Mouse (Mus musculus): Measurements from ENCODE around the gene Gm28539. TPM values are rescaled to one million over a fixed set of nuclear protein-coding genes. Genes with fewer than 3 reads are reported as not detected.
A peak's percentile ranks its signal among the peaks of the same experiment; 100 is the strongest.
"Not testable (repeated sequence)": the region's sequence is repeated elsewhere in the genome, so short reads cannot be mapped to it uniquely, and the experiment has no call there.

Gene Gm28539
- polyA plus RNA-seq, 1 experiment from 2014 or later: 0.17 TPM

GRCm38 (mm10) chr16:18938321-18939082 lies 102.1 kb downstream of the Gm28539 start:
- Histone ChIP-seq H3K4me3 (no peak overlapping the region), H3K4me2 (no peak overlapping the region), H3K4me1 (no peaks in the 10 kb centered on the region), H3K9me3 (no peaks in the 10 kb centered on the region), H3K27ac (no peak overlapping the region), H3K36me3 (replicated peaks) (peaks cover 32% of the 10 kb centered on the region), H3K9ac (no peak overlapping the region), H3K27me3 (replicated peaks) (no peaks in the 10 kb centered on the region)
- 82% methylated on average over 5 of the region's 5 CpGs for WGBS
- ATAC-seq (replicated peaks): no peak

GRCm38 (mm10) chr16:18943906-18944305 lies 107.5 kb downstream of the Gm28539 start:
- no peaks in the 10 kb centered on the region for H3K9me3 ChIP-seq
- no peak for ATAC-seq (replicated peaks)
- peaks cover 38% of the 10 kb centered on the region for H3K36me3 ChIP-seq (replicated peaks)
- H3K4me1 ChIP-seq: no peaks in the 10 kb centered on the region
- H3K4me2 ChIP-seq: no peak overlapping the region
- 95% methylated on average over 6 of the region's 6 CpGs for WGBS
- no peak overlapping the region for H3K9ac ChIP-seq
- H3K27me3 ChIP-seq (replicated peaks): no peaks in the 10 kb centered on the region
- H3K27ac ChIP-seq: no peak overlapping the region
- no peak overlapping the region for H3K4me3 ChIP-seq

GRCm38 (mm10) chr16:18948941-18949340 lies 112.6 kb downstream of the Gm28539 start:
- Histone ChIP-seq H3K4me3 (no peak overlapping the region), H3K27me3 (replicated peaks) (no peaks in the 10 kb centered on the region), H3K36me3 (replicated peaks) (peaks cover 67% of the 10 kb centered on the region), H3K9ac (no peak overlapping the region), H3K4me1 (no peaks in the 10 kb centered on the region), H3K4me2 (no peak overlapping the region), H3K9me3 (no peaks in the 10 kb centered on the region), H3K27ac (no peak overlapping the region)
- no peak for ATAC-seq (replicated peaks)
- 97% methylated on average over 9 of the region's 9 CpGs for WGBS

GRCm38 (mm10) chr16:18950351-18950750 lies 114.0 kb downstream of the Gm28539 start:
- H3K9ac ChIP-seq: no peak overlapping the region
- no peak overlapping the region for H3K4me3 ChIP-seq
- H3K36me3 ChIP-seq (replicated peaks): peaks cover 75% of the 10 kb centered on the region
- H3K27me3 ChIP-seq (replicated peaks): no peaks in the 10 kb centered on the region
- no peaks in the 10 kb centered on the region for H3K4me1 ChIP-seq
- no peaks in the 10 kb centered on the region for H3K9me3 ChIP-seq
- ATAC-seq (replicated peaks): no peak
- 98% methylated on average over 2 of the region's 2 CpGs for WGBS
- H3K27ac ChIP-seq: no peak overlapping the region
- H3K4me2 ChIP-seq: no peak overlapping the region

- Histone ChIP-seq H3K27me3 (replicated peaks) (no peaks in the 10 kb centered on the region), H3K9me3 (no peaks in the 10 kb centered on the region)
These were observed 116.4 kb downstream of the Gm28539 start for GRCm38 (mm10) chr16:18952813-18953212.

GRCm38 (mm10) chr16:18955070-18955469 lies 118.7 kb downstream of the Gm28539 start:
- 88% methylated on average over 3 of the region's 3 CpGs for WGBS
- no peak for ATAC-seq (replicated peaks)
- H3K27me3 ChIP-seq (replicated peaks): no peaks in the 10 kb centered on the region
- peaks cover 3% of the 10 kb centered on the region for H3K9me3 ChIP-seq
- H3K36me3 ChIP-seq (replicated peaks): peaks cover 62% of the 10 kb centered on the region
- H3K4me2 ChIP-seq: no peak overlapping the region
- H3K9ac ChIP-seq: no peak overlapping the region
- no peaks in the 10 kb centered on the region for H3K4me1 ChIP-seq
- H3K27ac ChIP-seq: no peak overlapping the region
- H3K4me3 ChIP-seq: no peak overlapping the region

More at GRCm38 (mm10) chr16:18952813-18953212, 116.4 kb downstream of the Gm28539 start:
- ATAC-seq (replicated peaks): no peak
- no peak overlapping the region for H3K9ac ChIP-seq
- peaks cover 78% of the 10 kb centered on the region for H3K36me3 ChIP-seq (replicated peaks)
- H3K4me1 ChIP-seq: no peaks in the 10 kb centered on the region
- H3K27ac ChIP-seq: no peak overlapping the region
- no peak overlapping the region for H3K4me3 ChIP-seq
- H3K4me2 ChIP-seq: no peak overlapping the region

- Histone ChIP-seq H3K36me3 (replicated peaks) (peaks cover 63% of the 10 kb centered on the region), H3K9ac (no peak overlapping the region), H3K9me3 (peaks cover 12% of the 10 kb centered on the region), H3K4me1 (no peaks in the 10 kb centered on the region), H3K4me3 (no peak overlapping the region), H3K4me2 (no peak overlapping the region), H3K27me3 (replicated peaks) (no peaks in the 10 kb centered on the region), H3K27ac (no peak overlapping the region)
- no peak for ATAC-seq (replicated peaks)
These were observed 127.1 kb downstream of the Gm28539 start for GRCm38 (mm10) chr16:18963486-18963885.

- Histone ChIP-seq H3K4me1 (no peaks in the 10 kb centered on the region), H3K36me3 (replicated peaks) (peaks cover 39% of the 10 kb centered on the region), H3K9me3 (0 out of 2 replicates have a peak, but pooled peaks cover 8% of the 10 kb centered on the region), H3K27me3 (replicated peaks) (no peaks in the 10 kb centered on the region), H3K4me2 (no peak overlapping the region), H3K27ac (no peak overlapping the region), H3K4me3 (no peak overlapping the region), H3K9ac (no peak overlapping the region)
- ATAC-seq (replicated peaks): 0 out of 2 replicates have a peak, but pooled peaks have one; percentile 27
- 95% methylated on average over 9 of the region's 9 CpGs for WGBS
These were observed 133.2 kb downstream of the Gm28539 start for GRCm38 (mm10) chr16:18969420-18970128.

GRCm38 (mm10) chr16:18970837-18971236 lies 134.5 kb downstream of the Gm28539 start:
- WGBS: 86% methylated on average over 3 of the region's 3 CpGs
- ATAC-seq (replicated peaks): no peak
- H3K9me3 ChIP-seq: no peaks in the 10 kb centered on the region
- H3K9ac ChIP-seq: no peak overlapping the region
- no peaks in the 10 kb centered on the region for H3K27me3 ChIP-seq (replicated peaks)
- H3K36me3 ChIP-seq (replicated peaks): peaks cover 29% of the 10 kb centered on the region
- H3K4me3 ChIP-seq: no peak overlapping the region
- no peak overlapping the region for H3K4me2 ChIP-seq
- no peak overlapping the region for H3K27ac ChIP-seq
- no peaks in the 10 kb centered on the region for H3K4me1 ChIP-seq

GRCm38 (mm10) chr16:18975665-18976064 lies 139.3 kb downstream of the Gm28539 start:
- H3K4me2 ChIP-seq; H3K27ac ChIP-seq; H3K9me3 ChIP-seq; H3K27me3 ChIP-seq (replicated peaks); H3K36me3 ChIP-seq (replicated peaks); H3K9ac ChIP-seq; H3K4me3 ChIP-seq; H3K4me1 ChIP-seq: not testable (repeated sequence)
- WGBS: 82% methylated on average over 23 of the region's 23 CpGs
- peak; percentile 52; the same call in 1 of the 2 replicates for ATAC-seq (replicated peaks)

GRCm38 (mm10) chr16:18976315-18976714 lies 139.9 kb downstream of the Gm28539 start:
- ATAC-seq (replicated peaks): peak; percentile 58
- Histone ChIP-seq H3K4me2 (no peak overlapping the region), H3K4me3 (0 out of 2 replicates have a peak overlapping the region, but pooled peaks have one; percentile 6), H3K27me3 (replicated peaks) (no peaks in the 10 kb centered on the region), H3K36me3 (replicated peaks) (no peaks in the 10 kb centered on the region; the same call in 1 of the 2 replicates), H3K27ac (no peak overlapping the region), H3K4me1 (no peaks in the 10 kb centered on the region), H3K9ac (no peak overlapping the region), H3K9me3 (no peaks in the 10 kb centered on the region)
- WGBS: 78% methylated on average over 21 of the region's 23 CpGs

GRCm38 (mm10) chr16:18986381-18986780 lies 150.0 kb downstream of the Gm28539 start:
- H3K9ac ChIP-seq: no peak overlapping the region
- no peak overlapping the region for H3K4me2 ChIP-seq
- H3K27me3 ChIP-seq (replicated peaks): no peaks in the 10 kb centered on the region
- no peak overlapping the region for H3K4me3 ChIP-seq
- H3K27ac ChIP-seq: no peak overlapping the region
- no peaks in the 10 kb centered on the region for H3K9me3 ChIP-seq
- H3K36me3 ChIP-seq (replicated peaks): no peaks in the 10 kb centered on the region
- no peak for ATAC-seq (replicated peaks)
- WGBS: 90% methylated on average over 3 of the region's 3 CpGs
- no peaks in the 10 kb centered on the region for H3K4me1 ChIP-seq
